10 mouse cellular contexts compared by ENCODE assay signal in the genomic region with DNA sequence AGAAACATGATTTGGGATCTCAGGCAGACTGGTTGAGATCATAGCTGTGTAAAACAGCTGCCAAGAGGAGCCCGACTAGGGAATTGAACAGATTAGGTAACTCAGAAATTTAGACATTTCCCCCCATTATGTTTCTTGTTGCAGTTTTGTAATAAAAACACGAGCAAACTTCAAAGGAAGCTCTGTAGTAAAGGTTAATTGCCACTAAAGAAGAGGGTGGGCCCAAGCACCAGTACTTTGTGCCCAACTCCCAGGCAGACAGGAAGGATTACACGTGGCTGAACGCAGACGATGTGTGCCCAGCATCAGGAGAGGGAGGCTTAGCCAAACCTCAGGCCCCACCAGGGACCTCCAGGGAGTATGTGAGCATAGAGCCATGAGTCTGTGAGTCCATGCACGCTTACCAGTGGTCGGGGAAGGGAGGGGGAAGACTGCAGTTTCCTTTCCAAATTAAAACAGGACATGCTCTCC.
A peak's percentile ranks its signal among the peaks of the same experiment; 100 is the strongest.
DNase-seq lines count a peak whose midpoint lies in the region; ATAC-seq and TF ChIP-seq lines count a peak whose summit lies in the region.
"Had no signal": no experiment of that assay in that cellular context is flagged by ENCODE, and none has a peak within 500 bp of the region (broad histone marks: within the 10 kb centered on the region; RNA-seq: fewer than 3 reads in every experiment).

No protein-coding gene starts in this region.

- 0 out of 2 replicates have a peak, but pooled peaks have one; percentile 40 for ATAC-seq in kidney, embryonic 15.5 days (replicated peaks; ENCODE audit: low FRiP score)
- peak; percentile 61; the same call in 1 of the 2 replicates for ATAC-seq in limb, embryonic 12.5 days (ENCODE audit: insufficient number of reproducible peaks, insufficient read depth, low FRiP score, low TSS enrichment, low read depth)

- H3K27ac ChIP-seq in kidney, embryonic 15.5 days, result peak overlapping the region; percentile 32; the same call in 1 of the 2 replicates
- peak overlapping the region; percentile 75 for H3K27ac ChIP-seq in heart, adult 2 months
- peak overlapping the region; percentile 66 for H3K27ac ChIP-seq in limb, embryonic 12.5 days

- no peak for TF ChIP-seq CTCF in heart, adult 2 months (IDR thresholded peaks at IDR 0.05)

- no peak for DNase-seq in kidney, adult 11 months
- peak; percentile 9 to 31 for DNase-seq in adrenal gland, postnatal 36 days
- peak; percentile 64 to 74 for DNase-seq in heart, adult 2 months
- DNase-seq in frontal cortex, adult 2 months (ENCODE audit: extremely low spot score in 1 of 2, low spot score in 1 of 2), result no peak
- DNase-seq in retina, postnatal 1 day, result no peak
- DNase-seq in yolk sac, embryonic 10.5 days (ENCODE audit: low spot score), result no peak
- DNase-seq: cerebellum, adult 8-10 months had no signal

- intact Hi-C loops in heart, adult 2 months (cut with DNase I), result loop anchor here (2.0 to 10.0 kb wide), 3 partner anchors 140 to 270 kb away; no protein-coding TSS in a partner anchor

- TF ChIP-seq EP300 in heart, adult 2 months (IDR thresholded peaks at IDR 0.05; ENCODE audit: insufficient read depth, low read depth, low read length), result peak; percentile 65; the same call in 1 of the 2 replicates

- H3K9me3 ChIP-seq in kidney, embryonic 15.5 days (replicated peaks), result no peaks in the 10 kb centered on the region
- no peaks in the 10 kb centered on the region for H3K9me3 ChIP-seq in limb, embryonic 12.5 days
- H3K9me3 ChIP-seq: stomach, embryonic 15.5 days had no signal

- H3K4me3 ChIP-seq in kidney, embryonic 15.5 days (replicated peaks), result no peak overlapping the region
- no peak overlapping the region for H3K4me3 ChIP-seq in heart, adult 2 months
- H3K4me3 ChIP-seq in limb, embryonic 12.5 days (replicated peaks), result no peak overlapping the region
- H3K4me3 ChIP-seq: stomach, embryonic 15.5 days had no signal

- no peaks in the 10 kb centered on the region for H3K36me3 ChIP-seq in kidney, embryonic 15.5 days
- peaks cover 6% of the 10 kb centered on the region for H3K36me3 ChIP-seq in heart, adult 2 months (ENCODE audit: control insufficient read depth, insufficient read depth, low read length)
- H3K36me3 ChIP-seq in limb, embryonic 12.5 days, result no peaks in the 10 kb centered on the region
- H3K36me3 ChIP-seq: stomach, embryonic 15.5 days had no signal

- no peaks in the 10 kb centered on the region for H3K27me3 ChIP-seq in kidney, embryonic 15.5 days
- no peaks in the 10 kb centered on the region for H3K27me3 ChIP-seq in heart, adult 2 months (ENCODE audit: control insufficient read depth, insufficient read depth, low read length)
- H3K27me3 ChIP-seq in limb, embryonic 12.5 days, result no peaks in the 10 kb centered on the region
- H3K27me3 ChIP-seq: stomach, embryonic 15.5 days had no signal

- no peaks in the 10 kb centered on the region for H3K79me2 ChIP-seq in heart, adult 2 months (replicated peaks; ENCODE audit: control insufficient read depth, insufficient read depth, low read length)

- no peak for TF ChIP-seq POLR2A in heart, adult 2 months (IDR thresholded peaks at IDR 0.05; ENCODE audit: insufficient read depth, low read depth, low read length)

- no peak overlapping the region for H3K9ac ChIP-seq in kidney, embryonic 15.5 days
- H3K9ac ChIP-seq in heart, adult 2 months (ENCODE audit: low read depth, low read length), result no peak overlapping the region
- 0 out of 2 replicates have a peak overlapping the region, but pooled peaks have one; percentile 2 for H3K9ac ChIP-seq in limb, embryonic 12.5 days (replicated peaks)
- H3K9ac ChIP-seq: stomach, embryonic 15.5 days had no signal

- H3K4me1 ChIP-seq in kidney, embryonic 15.5 days, result peaks cover 33% of the 10 kb centered on the region
- H3K4me1 ChIP-seq in heart, adult 2 months (ENCODE audit: control insufficient read depth, insufficient read depth, low read length), result peaks cover 8% of the 10 kb centered on the region
- H3K4me1 ChIP-seq in limb, embryonic 12.5 days (replicated peaks), result peaks cover 66% of the 10 kb centered on the region

- WGBS in kidney, embryonic 15.5 days, result 18% methylated on average over 7 of the region's 7 CpGs
- 26% methylated on average over 7 of the region's 7 CpGs for WGBS in heart, adult 2 months
- WGBS in limb, embryonic 12.5 days, result 5% methylated on average over 7 of the region's 7 CpGs

- H3K4me2 ChIP-seq in kidney, embryonic 15.5 days, result no peak overlapping the region
- H3K4me2 ChIP-seq in limb, embryonic 12.5 days, result no peak overlapping the region
- H3K4me2 ChIP-seq: stomach, embryonic 15.5 days had no signal

Comparison
In these comparisons a context has a peak if more than half of its experiments do, and no peak if none do; other contexts are left out.
1. DNase-seq: peak in adrenal gland, postnatal 36 days (2 of 2) and heart, adult 2 months (2 of 2); none in kidney, adult 11 months (single experiment), frontal cortex, adult 2 months (0 of 2), retina, postnatal 1 day (single experiment) and yolk sac, embryonic 10.5 days (single experiment).
2. Peak in every context shown above with its lines, with median percentiles within 50 percentile points of each other: H3K27ac ChIP-seq.